Mouse (Mus musculus) brain, embryonic 14.5 days (tissue): ENCODE data around the gene Tmem200b.

ENCODE experiments used
- CTCF ChIP-seq: fragments of 200-500 bp; IDR thresholded peaks from 2 replicates; pipeline ENCODE4 v1.5.1; 2012; ENCODE audit warnings: inconsistent platforms, mild to moderate bottlenecking, moderate library complexity, borderline replicate concordance; ENCODE audit not compliant: insufficient read depth, insufficient read length; ENCODE audit errors: extremely low read depth
- POLR2A ChIP-seq: fragments of 200-500 bp; IDR thresholded peaks from 2 replicates; pipeline ENCODE4 v1.6.1; 2012; ENCODE audit warnings: mild to moderate bottlenecking, inconsistent platforms, borderline replicate concordance; ENCODE audit not compliant: poor library complexity, insufficient read depth, insufficient read length, severe bottlenecking; ENCODE audit errors: extremely low read depth

DNA sequence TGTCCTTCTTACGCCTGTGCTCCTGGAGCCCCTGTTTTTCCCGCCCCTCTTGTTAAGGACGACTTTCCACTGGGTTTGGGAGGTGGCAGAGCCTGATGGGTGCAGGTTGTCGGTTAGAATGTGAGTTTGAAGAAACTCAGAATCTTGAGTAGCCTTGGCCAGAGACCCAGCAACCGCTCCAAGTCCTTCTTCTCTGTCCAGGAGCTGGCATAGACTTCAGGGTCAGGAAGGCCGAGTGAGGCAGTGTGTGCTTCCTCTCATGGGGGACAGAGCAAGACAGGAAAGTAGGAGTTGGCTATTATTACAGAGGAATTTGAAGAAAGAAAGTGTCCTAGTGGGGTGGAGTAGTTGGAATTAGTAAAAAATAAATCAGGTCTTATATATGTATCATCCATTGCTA is 38.0 kb upstream of the Tmem200b start:
- no peak for TF ChIP-seq CTCF
- TF ChIP-seq POLR2A, result no peak
